Mouse (Mus musculus): ENCODE measurements around the gene Bcat1. TPM values are rescaled to one million over a fixed set of nuclear protein-coding genes. Genes with fewer than 3 reads are reported as not detected.
A peak's percentile ranks its signal among the peaks of the same experiment; 100 is the strongest.

Bcat1 gene
- 100 to 1,000 TPM; 100 to 112 (median 107) TPM for total RNA-seq (2022)

DNA sequence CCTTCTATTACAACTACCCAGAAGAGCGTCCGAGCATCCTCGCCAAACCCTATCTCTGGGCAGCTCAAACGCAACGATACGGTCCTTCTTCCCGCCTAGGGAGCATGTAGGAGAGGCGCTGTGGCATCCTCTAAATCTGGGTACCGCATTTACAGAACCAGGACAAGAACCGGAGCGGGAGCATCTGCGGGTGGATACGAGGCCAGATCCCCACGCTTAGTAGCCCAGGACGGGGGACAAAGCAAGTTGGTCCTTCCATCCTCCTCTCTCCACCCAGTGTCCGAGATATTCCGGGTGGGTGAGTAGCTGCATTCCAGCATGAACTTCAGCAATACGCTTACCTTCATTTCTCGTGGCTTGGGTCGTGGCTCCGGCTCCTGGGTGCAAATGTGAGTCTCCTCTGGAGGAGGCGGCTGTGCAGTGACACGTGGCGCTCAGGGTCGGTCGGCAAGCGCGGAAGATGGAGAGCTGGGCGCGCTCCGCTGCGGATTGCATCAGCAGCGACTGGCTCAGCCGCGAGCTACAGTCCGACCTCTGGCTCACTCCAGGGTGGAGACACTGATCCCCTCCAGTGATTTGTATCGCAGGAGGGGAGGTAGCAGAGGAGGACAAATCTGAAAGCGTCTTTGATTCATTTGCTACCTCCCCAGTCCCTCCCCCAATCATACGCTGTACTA is at the start of gene Bcat1:
TSS of gene Bcat1 (minus strand) at position 637 of the 677 bp plus-strand sequence.
- DNase-seq (ENCODE audit: low spot score in 2 of 2): peak in 1 of 2 experiments; percentile 6

- no peak for DNase-seq (ENCODE audit: low spot score in 2 of 2)
Measured at GRCm38 (mm10) chr6:145125591-145126113, 49.7 kb upstream of the Bcat1 start.

DNA sequence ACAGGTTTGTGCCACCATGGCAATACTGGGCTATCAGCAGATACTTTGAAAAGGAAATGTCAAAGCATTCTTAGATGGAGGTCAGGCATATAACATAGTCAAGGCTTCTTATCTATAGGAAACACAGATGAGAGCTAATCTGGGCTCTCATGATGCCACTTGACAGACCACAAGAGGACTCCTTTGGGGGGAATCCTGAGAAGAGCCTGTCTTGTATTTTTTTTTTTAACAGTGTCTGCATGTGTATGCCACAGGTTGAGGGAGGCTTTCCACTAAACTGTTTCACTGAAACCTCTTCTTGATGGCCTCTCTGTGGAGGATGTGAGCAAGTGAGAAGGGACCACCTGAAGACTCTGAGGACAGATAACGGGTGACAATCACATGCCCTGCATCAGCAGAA is 48.6 kb upstream of the Bcat1 start:
- DNase-seq (ENCODE audit: low spot score in 2 of 2): no peak

DNA sequence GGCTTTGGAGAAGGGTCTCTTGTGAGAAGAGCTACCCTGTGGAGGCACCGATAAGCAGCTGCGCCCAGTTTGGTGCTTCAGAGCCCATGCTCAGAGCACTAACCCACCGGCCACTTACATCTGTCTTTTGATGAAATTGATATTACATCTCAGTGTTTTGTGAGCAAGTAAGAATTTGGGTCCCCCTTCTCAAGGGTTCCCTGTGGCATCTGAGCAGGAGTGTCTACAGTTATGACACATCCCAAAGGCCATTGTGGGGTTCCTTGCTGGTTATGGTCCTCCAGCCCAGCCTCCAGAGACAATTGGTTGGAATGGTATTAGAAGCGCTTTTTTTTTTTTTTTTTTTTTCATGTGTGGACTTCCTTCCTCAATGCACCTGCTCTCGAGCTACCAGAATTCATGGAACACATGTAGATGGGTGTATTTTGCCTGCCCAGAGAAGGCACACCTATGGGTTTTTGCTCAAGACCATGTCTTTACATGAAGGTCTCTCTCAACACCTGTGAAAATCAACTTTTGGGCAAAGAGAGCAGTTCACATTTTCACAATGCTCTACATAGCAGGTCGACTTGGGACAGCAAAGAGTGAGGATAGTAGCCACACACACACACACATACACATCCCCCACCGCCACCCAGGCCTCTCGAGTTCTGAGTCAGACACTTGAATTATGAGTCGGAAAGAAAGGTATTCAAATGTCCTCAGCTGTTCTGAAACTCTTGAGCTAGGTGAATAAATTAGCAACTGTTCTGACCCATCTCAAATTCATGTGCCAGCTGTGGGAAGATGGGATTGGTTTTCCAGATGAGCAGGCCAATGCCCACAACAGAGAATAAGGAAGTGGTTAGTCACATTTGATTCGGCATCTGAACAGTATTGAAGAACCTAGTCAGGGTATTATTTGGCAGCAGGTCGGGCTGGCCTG is 47.4 kb upstream of the Bcat1 start:
- DNase-seq (ENCODE audit: low spot score in 2 of 2): no peak

DNA sequence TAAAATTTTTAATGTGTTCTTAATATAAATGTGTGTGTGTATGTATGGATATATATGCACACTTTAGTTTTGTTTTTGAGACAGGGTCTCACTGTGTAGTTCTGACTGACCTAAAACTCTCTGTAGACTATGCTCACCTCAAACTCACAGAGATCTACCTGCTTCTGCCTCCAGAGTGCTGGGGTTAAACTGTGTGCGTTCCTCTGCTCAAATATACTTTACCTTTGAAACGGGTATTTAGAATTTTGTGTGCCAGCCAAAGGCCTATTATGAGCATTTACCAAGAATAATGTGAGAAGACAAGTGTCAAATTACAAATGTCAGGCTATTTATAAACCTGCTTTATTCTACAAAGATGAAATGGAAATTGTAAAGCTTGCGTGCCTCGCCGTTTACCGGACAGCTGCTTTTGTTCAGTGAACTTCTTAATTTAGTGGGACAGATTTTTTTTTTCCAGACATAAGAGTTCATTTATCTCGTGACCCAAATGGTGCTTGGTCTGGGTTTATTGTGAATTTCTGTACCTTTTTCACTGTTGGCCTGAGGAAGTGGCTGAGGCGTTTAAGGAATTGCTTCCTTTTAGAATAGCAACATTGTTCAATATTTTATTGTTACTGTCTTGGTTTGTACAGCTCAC is 46.6 kb upstream of the Bcat1 start:
- no peak for DNase-seq (ENCODE audit: low spot score in 2 of 2)

DNA sequence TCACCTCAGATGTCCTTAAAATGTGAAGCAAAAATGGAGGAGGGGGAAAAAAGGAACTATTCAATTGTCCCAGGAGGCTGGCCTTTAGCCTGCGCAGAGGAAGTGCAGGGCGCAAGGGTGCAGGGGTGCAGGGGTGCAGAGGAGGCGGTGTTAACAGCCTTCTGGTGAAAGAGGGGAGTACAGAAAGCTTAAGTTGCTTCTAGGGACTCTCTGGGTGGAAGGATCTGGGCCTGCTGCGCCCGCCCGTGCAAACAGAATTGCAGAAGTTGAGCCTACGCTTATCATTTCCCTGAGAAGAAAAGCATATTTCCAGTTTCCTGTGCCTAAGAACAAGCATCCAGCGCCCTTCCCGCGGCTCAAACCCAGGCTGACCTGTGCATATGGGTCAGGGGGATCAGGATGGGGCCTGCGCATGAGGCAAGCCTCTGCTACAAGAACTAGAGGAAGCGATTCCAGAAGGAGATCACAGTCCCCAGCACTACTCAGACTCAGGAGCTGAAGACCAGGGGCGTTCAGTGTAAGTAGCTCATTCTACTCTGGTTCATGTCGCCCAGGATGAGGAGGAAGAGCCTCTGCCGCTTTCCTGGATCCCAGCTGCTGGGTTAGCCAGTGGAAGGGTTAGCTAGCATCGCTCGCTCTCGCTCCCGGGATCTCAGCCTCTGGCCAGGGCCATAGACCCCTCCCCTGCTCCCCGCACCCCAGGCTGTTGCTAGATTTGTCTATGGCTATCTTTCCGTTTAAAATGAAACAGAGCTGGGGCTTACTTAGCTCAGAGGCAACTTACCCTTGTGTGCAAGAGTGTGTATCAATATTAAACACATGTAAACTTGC is 45.8 kb upstream of the Bcat1 start:
- DNase-seq (ENCODE audit: low spot score in 2 of 2): no peak

GRCm38 (mm10) chr6:145120787-145121589 is 45.0 kb upstream of the Bcat1 start:
- no peak for DNase-seq (ENCODE audit: low spot score in 2 of 2)

DNA sequence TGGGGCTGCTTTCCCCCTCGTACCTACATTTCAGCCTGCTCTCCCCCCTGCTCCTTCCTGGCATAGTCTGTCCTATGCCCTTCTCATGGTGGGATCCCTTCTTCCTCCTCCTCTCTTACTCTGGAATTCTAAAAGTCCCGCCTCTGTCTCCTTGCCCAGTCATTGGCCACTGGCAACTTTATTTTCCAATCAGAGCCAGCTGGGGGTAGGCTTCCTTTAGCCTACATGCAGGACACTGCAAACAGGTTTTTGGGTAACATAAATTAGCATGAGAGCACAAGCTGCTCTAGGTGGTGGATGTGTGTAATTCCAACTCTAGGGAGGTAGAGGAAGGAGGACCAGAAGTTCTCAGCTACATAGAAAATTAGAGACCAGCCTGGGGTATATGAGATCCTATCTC is 44.1 kb upstream of the Bcat1 start:
- DNase-seq (ENCODE audit: low spot score in 2 of 2): no peak

DNA sequence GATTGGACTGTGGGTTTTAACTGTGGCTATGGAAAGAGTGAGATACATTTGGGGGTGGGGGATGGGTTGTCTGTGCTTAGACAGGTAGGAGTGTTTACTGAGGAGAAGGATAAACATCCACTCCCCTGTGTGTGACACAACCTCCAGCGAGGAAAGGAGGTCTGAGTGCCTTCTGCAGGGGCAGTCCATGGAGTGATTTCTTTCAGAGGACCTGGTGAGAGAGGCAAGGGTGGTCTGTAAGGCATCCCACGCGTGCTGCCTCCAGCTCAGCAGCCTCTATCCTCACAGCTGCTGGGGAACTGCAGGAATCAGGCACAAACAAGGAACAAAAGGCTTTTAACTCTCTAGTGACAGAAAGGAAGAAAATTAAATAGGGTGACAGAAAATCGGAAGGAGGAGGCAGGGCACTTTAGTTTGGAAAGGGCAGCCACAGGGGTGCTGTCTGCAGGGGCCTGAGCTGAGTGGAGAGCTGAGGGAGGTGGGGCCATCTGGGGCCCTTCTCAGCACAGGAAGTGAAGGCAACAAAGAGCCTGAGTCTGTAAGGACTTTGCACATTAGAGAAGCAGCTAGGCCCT is 40.2 kb upstream of the Bcat1 start:
- DNase-seq (ENCODE audit: low spot score in 2 of 2): no peak

DNA sequence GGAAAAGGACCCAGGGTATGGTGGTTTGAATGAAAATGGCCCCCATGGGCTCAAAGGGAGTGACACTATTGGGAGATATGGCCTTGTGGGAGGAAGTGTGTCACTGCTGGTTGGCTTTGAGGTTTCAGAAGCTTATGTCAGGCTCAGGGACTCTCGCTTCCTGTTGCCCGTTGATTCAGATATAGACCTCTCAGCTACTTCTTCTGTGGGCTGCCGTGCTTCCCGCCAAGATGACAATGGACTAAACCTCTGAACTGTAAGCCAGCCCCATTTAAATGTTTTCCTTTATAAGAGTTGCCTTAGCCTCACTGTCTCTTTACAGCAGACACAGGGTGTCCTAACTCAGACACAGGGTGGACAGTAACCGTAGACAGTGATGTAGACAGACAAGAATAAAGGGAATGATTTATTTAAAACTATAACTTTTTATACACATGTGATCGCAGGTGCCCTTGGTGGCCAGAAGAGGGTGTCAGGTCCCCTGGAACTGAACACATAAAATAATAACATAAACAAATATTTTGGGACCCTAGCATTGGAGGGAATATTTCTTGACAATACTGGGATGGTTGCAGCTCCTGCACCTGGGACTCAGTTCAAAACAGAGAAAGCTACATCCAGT is 39.6 kb upstream of the Bcat1 start, which contains the start of gene Lrmp:
TSS of gene Lrmp (plus strand) at position 178 of the 622 bp plus-strand sequence.
- DNase-seq (ENCODE audit: low spot score in 2 of 2): no peak

- no peak for DNase-seq (ENCODE audit: low spot score in 2 of 2)
Measured at GRCm38 (mm10) chr6:145114561-145114960, 38.6 kb upstream of the Bcat1 start.

- DNase-seq (ENCODE audit: low spot score in 2 of 2): no peak
Measured at GRCm38 (mm10) chr6:145112865-145113264, 36.9 kb upstream of the Bcat1 start.

DNA sequence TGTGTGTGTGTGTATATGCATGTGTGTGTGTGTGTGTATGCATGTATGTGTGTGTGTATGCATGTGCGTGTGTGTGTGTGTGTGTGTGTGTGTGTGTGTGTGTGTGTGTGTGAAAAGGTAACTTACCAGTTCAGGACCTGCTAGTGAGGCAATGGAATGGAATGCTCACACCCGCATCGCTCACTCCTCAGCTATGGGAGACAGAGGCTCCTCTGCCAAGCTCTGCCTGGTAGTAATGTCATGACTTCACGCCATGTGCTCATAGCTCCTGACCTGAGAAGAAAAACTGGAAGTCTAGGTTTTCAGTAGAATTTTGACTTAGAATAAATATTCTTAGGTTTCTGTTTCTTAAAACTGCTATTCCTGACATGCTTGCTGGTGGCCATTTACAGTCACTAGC is 34.8 kb upstream of the Bcat1 start:
- DNase-seq (ENCODE audit: low spot score in 2 of 2): no peak

- DNase-seq (ENCODE audit: low spot score in 2 of 2): no peak
Measured at GRCm38 (mm10) chr6:145106163-145106842, 30.3 kb upstream of the Bcat1 start.

- DNase-seq (ENCODE audit: low spot score in 2 of 2): no peak
Measured at GRCm38 (mm10) chr6:145105439-145105838, 29.5 kb upstream of the Bcat1 start.

- no peak for DNase-seq (ENCODE audit: low spot score in 2 of 2)
Measured at GRCm38 (mm10) chr6:145104241-145104939, 28.4 kb upstream of the Bcat1 start.

GRCm38 (mm10) chr6:145100923-145101322 is 24.9 kb upstream of the Bcat1 start:
- DNase-seq (ENCODE audit: low spot score in 2 of 2): no peak

- DNase-seq (ENCODE audit: low spot score in 2 of 2): no peak
Measured at GRCm38 (mm10) chr6:145094431-145094830, 18.4 kb upstream of the Bcat1 start.
